Mouse (Mus musculus) hindbrain, postnatal 0 days (tissue): ENCODE results near the gene Qars. TPM values are rescaled to one million over a fixed set of nuclear protein-coding genes. Genes with fewer than 3 reads are reported as not detected.
A peak's percentile ranks its signal among the peaks of the same experiment; 100 is the strongest.

Experiments used
- ATAC-seq: fragments of 200-750 bp; cut with Nextera tagmentation; 2 replicates; pipeline ENCODE4 v1.8.0; 2017; ENCODE audit warnings: mild to moderate bottlenecking, moderate TSS enrichment, moderate library complexity
- DNase-seq: peaks from one replicate; pipeline ENCODE4 v3.0.0-alpha.2; 2015; ENCODE audit warnings: low spot score
- H3K27ac ChIP-seq: fragments of 300-500 bp; sonication (generic); 2 replicates; pipeline ENCODE4 v1.5.1; 2014; ENCODE audit warnings: mild to moderate bottlenecking
- H3K27me3 ChIP-seq: fragments of 300-500 bp; sonication (generic); 2 replicates; pipeline ENCODE4 v1.6.1; 2014; ENCODE audit warnings: low read length, mixed read lengths; ENCODE audit not compliant: insufficient read depth
- H3K36me3 ChIP-seq: fragments of 300-500 bp; sonication (generic); 2 replicates; pipeline ENCODE4 v1.6.1; 2014; ENCODE audit warnings: low read length, mixed read lengths; ENCODE audit not compliant: insufficient read depth
- H3K4me1 ChIP-seq: fragments of 300-500 bp; sonication (generic); 2 replicates; pipeline ENCODE4 v1.6.1; 2014; ENCODE audit warnings: antibody characterized with exemption, low read length, mixed read lengths; ENCODE audit not compliant: insufficient read depth
- H3K4me2 ChIP-seq: fragments of 300-500 bp; sonication (generic); 2 replicates; pipeline ENCODE4 v1.6.1; 2014; ENCODE audit warnings: low read depth, mild to moderate bottlenecking, low read length, moderate library complexity, mixed read lengths
- H3K4me3 ChIP-seq: fragments of 300-500 bp; sonication (generic); 2 replicates; pipeline ENCODE4 v1.5.1; 2014; ENCODE audit warnings: low read length
- H3K9ac ChIP-seq: fragments of 300-500 bp; sonication (generic); replicated peaks from 2 replicates; pipeline ENCODE4 v1.6.1; 2014; ENCODE audit warnings: mild to moderate bottlenecking, low read length, moderate library complexity, mixed read lengths
- H3K9me3 ChIP-seq: fragments of 300-500 bp; sonication (generic); 2 replicates; pipeline ENCODE4 v1.6.1; 2016; ENCODE audit warnings: low read length, mixed read lengths
- CTCF ChIP-seq: IDR thresholded peaks from 2 replicates; pipeline ENCODE4 v1.5.1; 2016; ENCODE audit warnings: antibody characterized with exemption, control low read depth, low read depth
- WGBS: fragments of 180-500 bp; shearing (Covaris S2); extraction: QIAGEN DNeasy Blood & Tissue Kit; methylation state at CpG from one replicate; pipeline ENCODE4 v1.1.7; 2014; 5-methylcytosine and 5-hydroxymethylcytosine counted together
- polyA plus RNA-seq: library from polyadenylated mRNA; unstranded; fragments of >200 nt; fragmentation: Nextera tagmentation; extraction: Ambion mirVana; gene quantifications from 2 replicates; pipeline ENCODE4 v1.2.1, GENCODE M21; 2015
- total RNA-seq: library from RNA; depleted of rRNA; stranded (reverse); fragments of >200 nt; gene quantifications from 2 replicates; pipeline ENCODE4 v1.2.3, GENCODE M21; 2014

The Qars gene
- total and polyA plus RNA-seq, 2 experiments from 2014 or later, result 58.3 to 153 TPM

GRCm38 (mm10) chr9:108486973-108487530 lies 20.5 kb upstream of the Qars start:
- ATAC-seq (no peak), DNase-seq (no peak)
- H3K4me2 ChIP-seq, result no peak overlapping the region
- no peaks in the 10 kb centered on the region for H3K36me3 ChIP-seq
- 95% methylated on average over 8 of the region's 8 CpGs for WGBS
- H3K27ac ChIP-seq, result no peak overlapping the region
- TF ChIP-seq CTCF, result no peak
- no peaks in the 10 kb centered on the region for H3K9me3 ChIP-seq
- H3K4me1 ChIP-seq, result peaks cover 10% of the 10 kb centered on the region
- H3K27me3 ChIP-seq, result no peaks in the 10 kb centered on the region
- H3K4me3 ChIP-seq, result no peak overlapping the region
- H3K9ac ChIP-seq, result no peak overlapping the region

GRCm38 (mm10) chr9:108488403-108488802 lies 19.1 kb upstream of the Qars start:
- Histone ChIP-seq H3K27me3 (no peaks in the 10 kb centered on the region), H3K9ac (no peak overlapping the region), H3K36me3 (peaks cover 10% of the 10 kb centered on the region), H3K27ac (no peak overlapping the region), H3K4me3 (no peak overlapping the region), H3K4me1 (peaks cover 16% of the 10 kb centered on the region), H3K9me3 (no peaks in the 10 kb centered on the region), H3K4me2 (no peak overlapping the region)
- WGBS, result 96% methylated on average over 17 of the region's 17 CpGs
- no peak for DNase-seq
- ATAC-seq, result no peak
- TF ChIP-seq CTCF, result no peak

- H3K36me3 ChIP-seq, result peaks cover 18% of the 10 kb centered on the region
- DNase-seq (no peak), ATAC-seq (no peak)
- H3K4me2 ChIP-seq, result no peak overlapping the region
- H3K27ac ChIP-seq, result peak overlapping the region; percentile 97; the same call in 1 of the 2 replicates
- no peaks in the 10 kb centered on the region for H3K9me3 ChIP-seq
- TF ChIP-seq CTCF, result no peak
- H3K27me3 ChIP-seq, result no peaks in the 10 kb centered on the region
- peaks cover 16% of the 10 kb centered on the region for H3K4me1 ChIP-seq
- 96% methylated on average over 20 of the region's 20 CpGs for WGBS
- H3K9ac ChIP-seq, result no peak overlapping the region
- H3K4me3 ChIP-seq, result no peak overlapping the region
Observed at GRCm38 (mm10) chr9:108489215-108489614, 18.3 kb upstream of the Qars start.

GRCm38 (mm10) chr9:108489702-108490558 lies 17.6 kb upstream of the Qars start:
- H3K27ac ChIP-seq, result peak overlapping the region; percentile 97
- ATAC-seq (no peak), DNase-seq (no peak)
- TF ChIP-seq CTCF, result peak; percentile 4; the same call in 1 of the 2 replicates
- no peaks in the 10 kb centered on the region for H3K9me3 ChIP-seq
- peaks cover 25% of the 10 kb centered on the region for H3K36me3 ChIP-seq
- H3K9ac ChIP-seq, result peak overlapping the region; percentile 96
- peak overlapping the region; percentile 95 for H3K4me3 ChIP-seq
- WGBS, result 56% methylated on average over 26 of the region's 26 CpGs
- peaks cover 16% of the 10 kb centered on the region for H3K4me1 ChIP-seq
- H3K27me3 ChIP-seq, result no peaks in the 10 kb centered on the region
- H3K4me2 ChIP-seq, result peak overlapping the region; percentile 76

GRCm38 (mm10) chr9:108490559-108491285 lies 16.8 kb upstream of the Qars start, which contains the start of gene Usp19:
Usp19 (plus strand) TSS chr9:108490602.
- H3K27ac ChIP-seq, result peak within 1 kb of the TSS; percentile 97
- ATAC-seq, result peak; percentile 96
- WGBS, result under 1% methylated on average over 69 of the region's 69 CpGs

GRCm38 (mm10) chr9:108491286-108491580 lies 16.3 kb upstream of the Qars start:
- peak overlapping the region; percentile 76 for H3K4me2 ChIP-seq

More at GRCm38 (mm10) chr9:108490559-108491285, 16.8 kb upstream of the Qars start, which contains the start of gene Usp19:
- TF ChIP-seq CTCF, result no peak; the same call in 1 of the 2 replicates
- Histone ChIP-seq H3K9ac (peak within 1 kb of the TSS; percentile 96), H3K27me3 (no peaks in the 10 kb centered on the region), H3K4me3 (peak within 1 kb of the TSS; percentile 95), H3K4me1 (peaks cover 16% of the 10 kb centered on the region), H3K4me2 (peak within 1 kb of the TSS; percentile 76), H3K36me3 (peaks cover 31% of the 10 kb centered on the region), H3K9me3 (no peaks in the 10 kb centered on the region)
- DNase-seq, result peak; percentile 98

More at GRCm38 (mm10) chr9:108491286-108491580, 16.3 kb upstream of the Qars start:
- peak overlapping the region; percentile 97 for H3K27ac ChIP-seq
- H3K4me1 ChIP-seq, result peaks cover 16% of the 10 kb centered on the region
- no peaks in the 10 kb centered on the region for H3K9me3 ChIP-seq
- H3K27me3 ChIP-seq, result no peaks in the 10 kb centered on the region
- DNase-seq (no peak), ATAC-seq (no peak)
- H3K36me3 ChIP-seq, result peaks cover 36% of the 10 kb centered on the region
- 8% methylated on average over 12 of the region's 12 CpGs for WGBS
- no peak for TF ChIP-seq CTCF
- peak overlapping the region; percentile 96 for H3K9ac ChIP-seq
- H3K4me3 ChIP-seq, result peak overlapping the region; percentile 95
